Mouse (Mus musculus): ENCODE results near the gene Fbxo27.
"Not testable (repeated sequence)": the region's sequence is repeated elsewhere in the genome, so short reads cannot be mapped to it uniquely, and the experiment has no call there.

The Fbxo27 gene

GRCm38 (mm10) chr7:28692545-28693320, at the start of gene Fbxo27:
TSS of gene Fbxo27 (plus strand) at chr7:28692849.
- peak; percentile 88 for DNase-seq (ENCODE audit: low spot score)

GRCm38 (mm10) chr7:28645366-28645765, 47.3 kb upstream of the Fbxo27 start:
- no peak for DNase-seq (ENCODE audit: low spot score)

GRCm38 (mm10) chr7:28645947-28646475, 46.6 kb upstream of the Fbxo27 start:
- DNase-seq (ENCODE audit: low spot score), result no peak

- peak; percentile 41 for DNase-seq (ENCODE audit: low spot score)
Observed at GRCm38 (mm10) chr7:28647016-28647415, 45.6 kb upstream of the Fbxo27 start.

GRCm38 (mm10) chr7:28651157-28651556, 41.5 kb upstream of the Fbxo27 start:
- no peak for DNase-seq (ENCODE audit: low spot score)

GRCm38 (mm10) chr7:28656430-28656829, 36.2 kb upstream of the Fbxo27 start:
- no peak for DNase-seq (ENCODE audit: low spot score)

GRCm38 (mm10) chr7:28665620-28666579, 26.7 kb upstream of the Fbxo27 start:
- peak; percentile 17 for DNase-seq (ENCODE audit: low spot score)

- no peak for DNase-seq (ENCODE audit: low spot score)
Observed at GRCm38 (mm10) chr7:28671172-28671571, 21.5 kb upstream of the Fbxo27 start.

GRCm38 (mm10) chr7:28672276-28672675, 20.4 kb upstream of the Fbxo27 start:
- no peak for DNase-seq (ENCODE audit: low spot score)

GRCm38 (mm10) chr7:28672786-28673185, 19.9 kb upstream of the Fbxo27 start:
- not testable (repeated sequence) for DNase-seq (ENCODE audit: low spot score)

GRCm38 (mm10) chr7:28674994-28675393, 17.7 kb upstream of the Fbxo27 start:
- DNase-seq (ENCODE audit: low spot score), result no peak

- DNase-seq (ENCODE audit: low spot score), result peak; percentile 45
Observed at GRCm38 (mm10) chr7:28675746-28676145, 16.9 kb upstream of the Fbxo27 start.

- no peak for DNase-seq (ENCODE audit: low spot score)
Observed at GRCm38 (mm10) chr7:28676811-28677541, 15.7 kb upstream of the Fbxo27 start.

GRCm38 (mm10) chr7:28677624-28678023, 15.0 kb upstream of the Fbxo27 start:
- DNase-seq (ENCODE audit: low spot score), result no peak

GRCm38 (mm10) chr7:28691075-28691474, 1.6 kb upstream of the Fbxo27 start:
- no peak for DNase-seq (ENCODE audit: low spot score)

GRCm38 (mm10) chr7:28693321-28693966, 795 bp downstream of the Fbxo27 start:
- DNase-seq (ENCODE audit: low spot score), result peak; percentile 98

GRCm38 (mm10) chr7:28694423-28694822, 1.8 kb downstream of the Fbxo27 start:
- peak; percentile 20 for DNase-seq (ENCODE audit: low spot score)

- no peak for DNase-seq (ENCODE audit: low spot score)
Observed at GRCm38 (mm10) chr7:28694966-28695511, 2.4 kb downstream of the Fbxo27 start.

GRCm38 (mm10) chr7:28697277-28697676, 4.6 kb downstream of the Fbxo27 start:
- no peak for DNase-seq (ENCODE audit: low spot score)

GRCm38 (mm10) chr7:28700269-28700668, 7.6 kb downstream of the Fbxo27 start:
- DNase-seq (ENCODE audit: low spot score), result no peak

- not testable (repeated sequence) for DNase-seq (ENCODE audit: low spot score)
Observed at GRCm38 (mm10) chr7:28701306-28701705, 8.7 kb downstream of the Fbxo27 start.

Data from retina, embryonic 14.5 days (tissue).